Comparison of ENCODE assay signal across 23 mouse cellular contexts in genomic region chr19:6647216-6647615, GRCm38 (mm10).
DNase-seq lines count a peak whose midpoint lies in the region; ATAC-seq and TF ChIP-seq lines count a peak whose summit lies in the region.
"Had no signal": no experiment of that assay in that cellular context is flagged by ENCODE, and none has a peak within 500 bp of the region (broad histone marks: within the 10 kb centered on the region; RNA-seq: fewer than 3 reads in every experiment).

No protein-coding gene starts in this region.

- H3K4me2 ChIP-seq in lung, embryonic 14.5 days = no peak overlapping the region
- H3K4me2 ChIP-seq: embryonic facial prominence, embryonic 13.5 days; heart, embryonic 12.5 days had no signal

- intact Hi-C loops in heart, adult 2 months (cut with DNase I) = no loop called here
- intact Hi-C loops in heart, postnatal 14 days (cut with DNase I) = no loop called here

- H3K9ac ChIP-seq in heart, adult 2 months (ENCODE audit: low read depth, low read length) = no peak overlapping the region
- H3K9ac ChIP-seq in lung, embryonic 14.5 days = no peak overlapping the region
- H3K9ac ChIP-seq: embryonic facial prominence, embryonic 13.5 days; heart, embryonic 12.5 days had no signal

- no peaks in the 10 kb centered on the region for H3K9me3 ChIP-seq in lung, embryonic 14.5 days (ENCODE audit: low read depth, low read length)
- H3K9me3 ChIP-seq: G1E had no signal

- H3K79me2 ChIP-seq in heart, adult 2 months (replicated peaks; ENCODE audit: control insufficient read depth, insufficient read depth, low read length) = no peaks in the 10 kb centered on the region

- H3K4me1 ChIP-seq in heart, adult 2 months (ENCODE audit: control insufficient read depth, insufficient read depth, low read length) = no peaks in the 10 kb centered on the region
- no peaks in the 10 kb centered on the region for H3K4me1 ChIP-seq in lung, embryonic 14.5 days (ENCODE audit: insufficient read depth)
- H3K4me1 ChIP-seq: heart, embryonic 12.5 days; megakaryocyte, embryonic 14.5 days had no signal

- TF ChIP-seq POLR2A in heart, adult 2 months (IDR thresholded peaks at IDR 0.05; ENCODE audit: insufficient read depth, low read depth, low read length) = no peak

- H3K27ac ChIP-seq in heart, adult 2 months = no peak overlapping the region
- H3K27ac ChIP-seq in lung, embryonic 14.5 days (ENCODE audit: low read depth) = no peak overlapping the region
- H3K27ac ChIP-seq: embryonic facial prominence, embryonic 13.5 days had no signal

- no peak for TF ChIP-seq EP300 in heart, adult 2 months (IDR thresholded peaks at IDR 0.05; ENCODE audit: insufficient read depth, low read depth, low read length)

- H3K36me3 ChIP-seq in heart, adult 2 months (ENCODE audit: control insufficient read depth, insufficient read depth, low read length) = no peaks in the 10 kb centered on the region
- no peaks in the 10 kb centered on the region for H3K36me3 ChIP-seq in lung, embryonic 14.5 days (ENCODE audit: insufficient read depth)
- H3K36me3 ChIP-seq: embryonic facial prominence, embryonic 13.5 days; G1E; heart, embryonic 12.5 days had no signal

- no peak overlapping the region for H3K4me3 ChIP-seq in heart, adult 2 months
- no peak overlapping the region for H3K4me3 ChIP-seq in lung, embryonic 14.5 days (ENCODE audit: low read depth, low read length)
- H3K4me3 ChIP-seq: embryonic facial prominence, embryonic 13.5 days; heart, embryonic 12.5 days; megakaryocyte, embryonic 14.5 days had no signal

- H3K27me3 ChIP-seq in heart, adult 2 months (ENCODE audit: control insufficient read depth, insufficient read depth, low read length) = no peaks in the 10 kb centered on the region
- H3K27me3 ChIP-seq in lung, embryonic 14.5 days (ENCODE audit: insufficient read depth, low read length) = no peaks in the 10 kb centered on the region
- H3K27me3 ChIP-seq: embryonic facial prominence, embryonic 13.5 days; heart, embryonic 12.5 days had no signal

- DNase-seq in heart, adult 2 months = no peak
- no peak for DNase-seq in heart, postnatal 14 days
- DNase-seq in lung, embryonic 14.5 days = no peak
- no peak for DNase-seq in lung, postnatal 4 days
- peak; percentile 73 for DNase-seq in R1 (ENCODE audit: low read depth, low spot score)
- DNase-seq in urinary bladder, adult 18-20 months (ENCODE audit: low spot score in 2 of 2) = no peak
- no peak for DNase-seq in frontal cortex, adult 2 months (ENCODE audit: extremely low spot score in 1 of 2, low spot score in 1 of 2)
- DNase-seq: adrenal gland, postnatal 10 days; B cell, adult 2 months; cerebellum, adult 18-20 months; gastrocnemius, postnatal 36 days; heart, postnatal 36 days; kidney, adult 8-10 months; kidney, postnatal 4 days; left cerebral cortex, postnatal 4 days; lung, postnatal 10 days; thymus, postnatal 14 days had no signal

- no peak for ATAC-seq in lung, embryonic 14.5 days (ENCODE audit: insufficient read depth)
- ATAC-seq: hindbrain, embryonic 16.5 days; midbrain, embryonic 16.5 days had no signal

- peak; percentile 30 for TF ChIP-seq CTCF in heart, adult 2 months (IDR thresholded peaks at IDR 0.05)
- peak; percentile 32; the same call in 1 of the 2 replicates for TF ChIP-seq CTCF in lung, embryonic 14.5 days (IDR thresholded peaks at IDR 0.05; ENCODE audit: low read depth)

- 86% methylated on average over 3 of the region's 3 CpGs for WGBS in heart, adult 2 months
- WGBS in lung, embryonic 14.5 days = 88% methylated on average over 3 of the region's 3 CpGs
